Mouse (Mus musculus): ENCODE measurements around the gene Zfp385a. TPM values are rescaled to one million over a fixed set of nuclear protein-coding genes. Genes with fewer than 3 reads are reported as not detected.
A peak's percentile ranks its signal among the peaks of the same experiment; 100 is the strongest.

Zfp385a gene
- total RNA-seq, 4 experiments from 2014 or later = 6.7 to 9.5 (median 8.8) TPM

DNA sequence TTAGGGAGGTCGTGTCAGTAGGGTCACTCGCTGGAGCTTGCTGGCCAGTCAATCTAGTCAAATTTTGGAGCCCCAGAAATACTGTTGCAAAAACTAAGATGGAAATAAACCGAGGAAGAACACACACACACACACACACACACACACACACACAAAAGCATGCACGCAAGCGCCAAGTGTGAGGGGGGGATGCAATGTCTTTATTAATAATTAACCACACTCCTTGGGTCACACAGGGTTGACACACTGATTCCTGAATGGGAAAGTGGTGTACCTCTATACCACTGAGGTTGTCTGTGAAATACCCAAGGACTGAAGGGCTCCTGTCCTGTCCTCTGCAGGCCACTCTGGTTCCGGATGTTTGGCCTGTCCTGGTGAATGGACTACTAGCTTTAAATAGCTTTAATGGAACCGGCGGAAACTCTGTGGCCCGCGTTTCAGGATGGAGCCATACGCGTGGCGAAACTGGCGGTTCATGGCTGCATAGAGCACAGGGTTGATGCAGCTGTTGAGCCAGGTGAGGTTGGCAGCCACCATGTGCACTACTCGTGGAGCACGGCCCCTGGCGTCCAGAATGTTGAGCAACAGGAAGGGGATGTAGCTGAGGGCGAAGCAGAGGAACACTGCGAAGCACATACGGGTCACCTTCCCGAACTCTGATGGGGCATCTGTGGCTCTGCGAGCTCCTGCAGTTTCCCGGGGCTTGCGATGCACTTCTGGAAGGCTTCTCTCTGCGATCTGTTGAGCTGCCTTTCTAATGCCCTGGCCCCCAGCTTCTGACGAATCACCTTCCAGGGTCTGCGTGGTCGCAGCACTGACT lies 31.6 kb downstream of the Zfp385a start:
- no peak for DNase-seq (ENCODE audit: low spot score)

DNA sequence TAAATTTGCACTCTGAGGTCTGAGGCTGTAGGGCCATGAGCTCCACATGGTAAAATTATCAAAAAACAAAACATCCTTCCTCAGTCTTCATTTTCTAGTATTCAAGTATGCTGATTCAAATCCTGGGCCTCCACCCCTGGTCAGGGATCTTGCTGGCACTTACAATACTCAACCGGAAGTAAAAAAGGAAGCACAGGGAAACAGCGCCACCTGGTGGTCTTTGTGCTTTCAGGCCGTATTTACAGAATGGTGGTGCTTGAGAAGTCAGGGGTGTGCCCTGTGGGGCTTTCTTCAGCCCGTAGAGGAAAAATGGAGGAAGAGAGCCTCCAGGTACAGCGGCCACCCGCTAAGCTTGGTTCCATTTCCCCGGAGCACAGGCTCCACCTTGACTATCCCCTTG lies 32.8 kb downstream of the Zfp385a start:
- peak; percentile 94 for DNase-seq (ENCODE audit: low spot score)

DNA sequence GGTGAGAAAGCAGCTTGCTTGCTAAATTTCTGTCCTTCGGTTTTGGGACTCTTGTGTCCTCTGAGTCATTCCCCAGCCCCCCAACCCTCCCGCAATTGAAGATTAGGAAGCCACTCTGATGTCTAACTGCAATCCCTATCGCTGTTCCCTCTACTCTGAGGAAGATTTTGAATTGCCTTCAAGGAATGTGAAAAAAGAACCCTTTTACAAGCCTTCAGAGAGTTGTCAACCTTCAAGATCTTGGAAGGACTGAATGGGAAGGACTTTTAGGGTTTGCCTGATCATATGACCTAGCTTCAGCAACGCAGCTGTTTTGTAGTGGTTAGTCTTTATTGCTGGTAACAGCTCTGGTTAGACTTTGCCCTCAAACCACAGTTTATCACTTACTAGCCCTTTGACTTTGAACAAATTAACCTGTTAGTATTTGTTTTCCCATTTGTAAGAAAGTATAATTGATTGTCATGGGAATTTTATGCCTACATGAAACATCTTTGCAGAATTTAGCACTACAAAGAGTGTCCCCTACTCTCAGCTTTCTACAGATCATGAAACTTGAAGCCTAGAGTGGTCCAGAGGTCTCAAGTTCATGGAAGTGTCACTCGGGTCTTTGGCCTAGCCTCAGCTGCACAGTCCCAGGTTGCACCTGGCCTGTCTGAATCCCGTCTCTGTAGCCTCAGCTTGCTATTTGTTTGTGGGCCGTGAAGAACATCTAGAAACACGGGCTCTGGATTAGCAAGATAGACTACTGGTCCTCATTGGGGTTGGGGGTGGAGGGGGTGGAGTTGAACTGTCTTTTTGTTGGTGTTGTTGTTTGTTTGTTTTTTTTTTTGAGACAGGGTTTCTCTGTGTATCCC lies 33.9 kb downstream of the Zfp385a start:
- peak; percentile 32 for DNase-seq (ENCODE audit: low spot score)

DNA sequence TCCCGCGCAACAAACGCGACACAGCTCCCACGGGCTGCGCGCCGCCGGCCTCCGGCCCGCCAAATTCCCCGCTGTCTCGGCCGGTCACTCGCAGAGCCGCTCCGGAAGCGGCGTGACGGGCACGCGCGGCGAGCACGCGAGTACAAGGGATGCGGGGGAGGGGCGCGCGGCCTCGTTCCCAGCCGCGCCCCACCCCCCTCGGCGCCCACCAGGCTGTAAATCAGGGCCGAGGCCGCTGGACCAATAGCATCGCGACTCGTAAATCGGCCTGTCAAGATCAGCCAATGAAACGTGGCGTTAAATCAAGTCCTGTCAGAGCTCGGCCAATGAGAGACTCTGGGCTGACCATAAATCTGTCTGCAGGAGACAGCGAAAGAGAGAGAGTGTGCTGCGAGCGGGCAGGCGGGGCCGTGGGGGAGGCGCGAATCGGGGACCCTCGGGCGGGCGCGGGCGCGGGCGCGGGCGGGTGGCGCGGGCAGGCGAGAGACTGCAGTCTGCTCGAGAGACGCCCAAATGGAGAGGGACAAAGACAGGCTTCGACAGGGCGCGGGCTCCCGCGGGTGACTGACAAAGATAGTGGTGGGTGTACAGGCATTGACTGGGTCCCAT lies 34.7 kb downstream of the Zfp385a start:
- DNase-seq (ENCODE audit: low spot score) = peak; percentile 97

DNA sequence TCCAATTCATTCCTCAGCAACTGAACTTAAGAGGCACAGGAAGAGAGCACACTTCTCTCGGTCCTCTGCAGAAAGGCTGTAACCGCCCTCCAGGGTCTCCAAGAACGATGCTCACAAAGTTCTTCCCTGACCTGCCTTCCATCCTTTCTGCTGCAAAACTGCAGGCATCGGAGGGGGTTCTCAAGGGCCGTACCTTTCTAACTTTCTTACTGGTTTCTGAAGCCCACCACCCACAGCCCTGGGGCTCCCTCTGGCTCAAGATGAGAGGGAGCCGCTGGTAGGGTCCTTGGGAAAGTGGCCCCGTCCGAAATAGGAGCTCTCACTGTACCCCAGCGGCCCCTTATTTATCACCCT lies 35.3 kb downstream of the Zfp385a start:
- DNase-seq (ENCODE audit: low spot score) = no peak

DNA sequence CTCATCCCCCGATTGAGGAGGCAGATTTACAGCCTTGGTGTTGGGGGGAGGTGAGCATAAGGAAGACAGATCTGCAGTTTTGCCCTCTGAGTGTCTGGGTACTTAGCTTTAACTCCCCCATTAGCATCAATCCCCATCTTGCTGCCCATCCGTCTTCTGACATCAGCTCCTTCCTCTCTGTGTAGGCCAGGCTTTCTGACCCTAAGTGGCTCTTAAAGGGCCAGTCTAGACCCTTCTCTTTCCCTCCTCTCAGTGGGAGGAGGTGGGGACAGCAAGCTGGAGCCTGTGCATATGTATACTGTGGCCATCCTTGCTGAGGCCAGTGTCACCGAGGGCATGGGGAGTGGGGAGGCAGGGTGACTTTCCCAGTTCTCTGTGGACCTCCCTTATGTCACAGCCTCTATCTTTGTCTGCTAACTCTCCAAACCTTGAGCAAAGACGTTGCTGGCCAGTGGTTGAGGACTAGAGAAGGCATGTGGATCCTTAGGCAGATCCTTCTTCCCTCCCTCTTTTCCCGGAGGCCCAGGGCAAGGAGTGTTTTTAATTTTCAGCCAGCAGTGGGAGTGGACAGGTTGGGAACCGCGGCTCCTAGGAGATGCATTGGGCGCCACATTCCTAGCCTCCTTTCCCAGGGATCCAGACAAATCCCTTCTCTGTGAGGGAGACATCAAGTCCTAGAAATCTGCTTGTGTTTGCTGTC lies 35.8 kb downstream of the Zfp385a start:
- no peak for DNase-seq (ENCODE audit: low spot score)

DNA sequence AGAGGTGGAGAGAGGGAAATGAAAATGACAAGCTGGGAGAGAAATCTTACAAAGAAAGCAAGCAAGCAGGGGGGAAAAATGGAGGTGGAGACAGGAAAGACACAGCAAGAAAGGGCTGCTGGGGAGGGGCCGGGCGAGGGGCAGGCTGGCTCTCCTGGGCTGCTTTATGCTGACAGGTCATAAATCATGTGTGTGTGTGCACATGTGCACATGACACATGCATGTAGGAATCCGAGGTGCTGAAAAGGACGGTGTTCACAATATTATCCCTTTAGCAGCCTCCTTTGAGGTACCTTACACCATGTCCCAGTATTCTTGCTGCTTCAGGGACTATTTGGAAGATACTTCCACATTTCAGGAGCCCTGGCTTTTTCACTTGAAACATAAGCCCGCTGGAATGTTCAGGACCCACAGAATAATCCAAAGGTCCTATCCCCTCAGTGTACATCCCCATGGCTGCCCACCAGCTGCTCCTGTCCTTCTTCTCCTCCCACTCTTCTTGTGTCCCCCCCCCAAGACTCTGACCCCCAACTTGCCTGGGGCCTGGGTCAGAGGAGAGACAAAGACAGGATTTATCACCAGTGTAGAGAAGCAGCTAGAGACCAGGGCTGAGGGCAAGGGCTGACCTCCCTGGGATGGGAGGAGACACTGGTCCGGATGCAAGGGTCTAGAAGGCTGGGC lies 37.4 kb downstream of the Zfp385a start:
- DNase-seq (ENCODE audit: low spot score) = no peak

DNA sequence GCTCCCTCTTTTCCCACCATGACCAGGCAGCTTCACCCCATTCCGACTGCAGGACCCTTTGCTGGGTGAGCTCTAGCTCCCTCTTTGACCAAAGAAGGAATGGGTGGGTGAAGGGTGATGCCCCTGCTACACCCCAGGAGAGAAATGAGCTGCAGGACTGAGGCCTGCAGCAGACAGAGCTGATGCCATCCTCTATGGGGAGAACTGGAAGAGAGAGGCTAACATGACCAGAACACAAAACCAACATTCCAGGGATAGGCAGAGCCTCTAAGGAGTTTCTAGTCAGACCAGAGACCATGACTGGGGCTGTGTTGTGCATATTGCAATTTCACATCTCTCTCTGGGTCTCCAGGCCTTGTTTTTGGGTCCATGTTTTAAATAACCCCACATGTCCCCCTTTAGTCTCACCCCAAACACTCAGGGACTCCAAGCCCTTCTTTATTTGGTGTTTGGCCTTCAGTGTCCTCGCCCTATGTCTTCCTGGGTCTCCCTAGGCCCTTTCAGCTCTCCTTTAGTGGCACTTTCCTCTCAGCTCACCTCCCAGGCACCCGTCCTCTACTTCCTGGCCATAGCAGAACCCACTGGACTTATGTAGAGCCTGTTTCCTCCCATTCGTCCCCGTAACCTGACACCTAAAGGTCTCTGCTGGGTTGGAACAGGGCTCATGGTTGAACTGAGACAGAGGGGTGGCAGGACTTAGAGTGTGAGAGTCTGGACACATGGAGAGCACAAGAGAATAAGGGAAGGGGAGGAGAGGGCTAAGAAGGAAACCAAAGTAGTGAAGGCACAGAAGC lies 38.1 kb downstream of the Zfp385a start:
- DNase-seq (ENCODE audit: low spot score) = no peak

DNA sequence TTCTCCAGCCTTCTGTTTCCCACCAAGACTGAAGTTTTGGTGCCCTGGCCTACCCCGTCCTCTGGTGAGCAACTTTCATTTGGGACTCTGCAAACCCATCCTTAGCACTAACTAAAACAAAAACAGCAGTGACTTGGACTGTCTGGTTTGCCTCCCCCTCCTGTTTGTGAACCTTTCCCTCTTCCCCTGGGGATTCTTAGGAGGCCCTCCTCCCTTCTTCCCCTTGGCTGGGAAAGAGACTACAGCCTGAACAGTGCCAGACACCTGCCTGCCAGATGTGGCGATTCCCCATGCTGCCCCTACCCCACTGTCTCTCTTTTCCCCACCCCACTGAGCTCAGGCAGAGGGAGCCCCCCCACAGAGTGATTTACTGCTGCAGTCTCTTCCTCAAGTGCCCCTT lies 38.8 kb downstream of the Zfp385a start:
- no peak for DNase-seq (ENCODE audit: low spot score)

DNA sequence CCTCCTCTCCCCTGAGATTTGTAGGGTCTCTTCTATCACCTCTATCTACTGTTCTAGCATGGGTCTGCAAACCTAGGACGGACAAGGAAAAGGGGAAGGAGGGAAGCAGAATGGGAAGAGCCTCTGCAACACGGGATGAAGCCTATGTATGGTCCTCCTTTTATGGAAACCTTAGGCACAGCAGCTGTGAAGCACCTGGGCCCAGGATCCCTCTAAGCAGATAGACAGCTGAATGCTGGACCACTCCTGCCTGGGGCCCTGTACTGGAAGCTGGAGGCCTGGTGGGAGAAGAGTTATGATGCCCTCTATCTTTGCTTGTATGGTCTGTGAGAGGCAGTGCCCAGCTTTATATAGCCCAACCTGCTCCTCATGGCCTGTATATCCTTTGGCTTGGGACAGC lies 39.3 kb downstream of the Zfp385a start:
- no peak for DNase-seq (ENCODE audit: low spot score)

DNA sequence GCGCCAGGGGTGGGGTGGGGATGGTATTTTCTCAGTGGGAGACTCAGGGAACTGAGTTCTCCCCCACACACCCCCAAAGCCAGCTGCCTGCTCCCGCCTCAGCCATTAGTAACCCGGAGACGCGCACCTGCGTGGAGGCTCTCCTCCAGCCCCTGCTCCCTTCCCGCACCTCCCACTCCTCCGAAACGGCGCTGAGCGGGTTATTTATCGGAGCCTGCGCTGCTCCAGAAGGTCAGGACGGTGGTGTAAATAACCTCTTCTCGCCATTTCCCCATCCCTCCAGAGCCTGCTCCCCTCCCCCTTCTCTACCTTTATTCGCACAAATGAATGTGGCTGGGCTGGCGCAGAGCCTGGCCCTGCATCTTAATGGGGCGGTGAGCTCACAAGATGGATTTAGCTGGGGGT lies 39.8 kb downstream of the Zfp385a start:
- DNase-seq (ENCODE audit: low spot score) = no peak

DNA sequence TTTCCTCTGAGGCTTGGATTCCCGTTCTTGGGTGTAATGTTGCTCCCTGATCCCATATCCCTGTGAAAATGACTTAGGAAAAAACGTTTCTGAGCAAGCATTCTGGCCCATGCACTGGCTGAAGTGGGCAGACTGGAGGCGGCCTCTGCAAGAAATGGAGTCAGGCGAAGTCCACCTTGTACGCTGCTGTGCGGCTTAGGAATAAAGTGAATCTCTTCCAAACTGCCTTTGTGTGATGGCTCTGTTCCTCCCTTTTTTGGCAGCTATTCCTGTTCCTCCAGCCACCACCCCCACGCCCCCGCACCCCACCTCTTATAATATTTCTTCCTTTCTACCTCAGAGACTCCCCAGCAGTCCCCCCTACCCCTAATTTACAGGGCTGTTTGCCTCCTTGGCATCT lies 40.2 kb downstream of the Zfp385a start:
- DNase-seq (ENCODE audit: low spot score) = no peak

DNA sequence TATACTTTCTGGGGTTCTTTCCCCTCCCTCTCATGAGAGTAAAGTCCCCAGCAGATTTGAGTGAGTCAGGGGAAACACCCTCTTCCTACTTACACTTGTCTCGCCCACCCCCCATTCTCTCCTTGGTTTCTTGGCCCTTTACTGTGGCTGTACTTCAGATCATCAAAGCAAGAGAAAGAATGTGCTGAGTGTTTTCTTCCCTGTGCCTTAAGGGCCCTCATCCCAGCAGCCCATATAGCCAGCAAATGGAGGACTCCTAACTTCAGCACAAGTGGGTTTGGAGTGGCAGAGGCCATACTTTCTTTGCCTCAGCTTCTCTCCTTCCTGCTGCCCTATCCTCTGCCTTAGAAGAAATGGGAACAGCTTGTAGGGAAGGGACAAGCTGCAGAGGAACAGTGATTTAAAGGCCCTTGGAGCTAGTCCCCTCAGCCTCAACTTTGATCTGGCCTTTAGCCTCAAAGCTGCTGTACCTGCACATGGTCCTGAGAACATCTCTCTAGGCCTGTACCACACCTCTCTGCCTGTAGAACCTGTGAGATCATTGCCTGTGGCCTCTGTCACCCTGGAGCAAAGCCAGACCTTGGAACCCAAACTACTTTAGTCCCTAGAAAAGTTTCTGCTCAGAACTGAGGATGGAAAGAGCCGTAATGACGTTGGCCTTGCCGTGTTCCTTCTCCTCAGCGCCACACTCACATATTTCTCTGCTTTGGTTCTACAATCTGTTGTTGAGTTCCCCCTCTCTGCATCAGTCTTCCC lies 40.9 kb downstream of the Zfp385a start:
- no peak for DNase-seq (ENCODE audit: low spot score)

DNA sequence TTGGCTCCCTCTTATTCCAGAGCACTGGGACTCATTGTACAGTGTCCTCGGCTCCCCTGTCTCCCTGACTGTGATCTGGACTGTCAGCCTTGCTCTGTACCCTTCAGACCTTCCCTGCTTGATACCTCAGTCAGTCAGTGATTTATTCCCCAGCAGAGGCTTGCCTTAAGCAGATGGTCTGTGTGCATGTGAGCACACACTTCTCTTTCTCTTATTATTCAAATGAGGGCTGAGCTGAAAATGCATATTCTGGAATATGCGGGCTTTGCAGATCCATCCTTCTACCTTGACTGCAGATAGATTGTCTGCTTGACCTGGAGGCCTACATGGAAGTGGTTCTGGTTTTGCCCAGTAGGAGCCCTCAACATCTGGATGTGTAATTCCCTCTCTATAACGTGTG lies 41.9 kb downstream of the Zfp385a start:
- DNase-seq (ENCODE audit: low spot score) = no peak

DNA sequence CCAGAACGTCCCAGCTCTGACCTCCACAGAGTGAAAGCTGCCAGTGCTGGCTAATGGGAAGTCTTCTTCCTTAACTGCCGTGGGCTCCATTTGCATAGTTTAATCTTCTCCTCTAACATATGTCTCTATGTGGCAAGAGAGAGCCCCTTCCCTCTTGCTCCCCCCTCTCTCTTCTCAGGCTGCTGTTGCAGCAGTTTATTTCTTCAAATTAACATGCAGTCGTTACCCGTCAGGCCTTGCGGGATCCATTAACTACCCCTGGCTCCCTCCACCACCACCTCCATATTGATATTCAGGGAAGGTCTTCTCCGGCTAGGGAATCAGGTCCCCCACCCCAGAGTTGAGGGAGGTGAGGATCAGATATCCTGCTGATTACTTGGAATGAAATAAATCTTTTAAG lies 42.6 kb downstream of the Zfp385a start:
- DNase-seq (ENCODE audit: low spot score) = no peak

DNA sequence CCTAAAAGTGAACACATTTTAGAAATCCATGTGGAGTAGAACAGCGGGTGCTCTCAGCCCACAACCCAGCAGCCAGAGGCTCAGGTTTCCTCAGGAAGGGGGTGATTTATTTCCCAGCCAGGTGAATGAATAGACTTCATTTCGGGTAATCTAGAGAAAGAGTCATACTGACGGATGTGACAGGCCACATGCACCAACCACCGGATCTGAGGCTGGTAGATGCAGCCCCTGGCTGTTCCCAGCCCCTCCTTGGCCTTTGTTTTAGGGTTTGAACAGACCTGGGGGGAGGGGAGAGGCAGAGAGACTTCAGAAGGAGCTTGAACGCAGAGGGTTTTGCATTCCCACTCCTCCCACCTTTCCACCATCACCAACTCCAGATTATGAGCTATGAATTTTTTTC lies 44.0 kb downstream of the Zfp385a start:
- DNase-seq (ENCODE audit: low spot score) = no peak

DNA sequence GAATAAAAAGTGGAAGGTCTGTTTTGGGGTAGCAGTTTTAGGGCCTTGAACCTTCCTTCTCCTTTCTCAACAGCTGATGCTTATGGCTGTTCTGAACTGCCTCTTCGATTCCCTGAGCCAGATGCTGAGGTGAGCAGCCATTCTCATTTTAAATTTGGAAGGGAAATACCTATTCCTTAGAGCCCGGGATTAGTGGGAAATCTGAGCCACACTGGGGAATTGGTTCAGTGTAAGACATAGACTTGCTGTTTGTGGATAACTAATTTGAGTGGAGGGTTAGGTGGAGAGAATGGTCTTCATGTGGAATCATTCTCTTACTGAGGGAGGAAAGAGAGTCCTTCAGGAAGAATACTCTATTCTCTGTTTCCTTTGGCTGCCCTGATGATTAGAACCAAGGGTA lies 45.2 kb downstream of the Zfp385a start:
- no peak for DNase-seq (ENCODE audit: low spot score)

DNA sequence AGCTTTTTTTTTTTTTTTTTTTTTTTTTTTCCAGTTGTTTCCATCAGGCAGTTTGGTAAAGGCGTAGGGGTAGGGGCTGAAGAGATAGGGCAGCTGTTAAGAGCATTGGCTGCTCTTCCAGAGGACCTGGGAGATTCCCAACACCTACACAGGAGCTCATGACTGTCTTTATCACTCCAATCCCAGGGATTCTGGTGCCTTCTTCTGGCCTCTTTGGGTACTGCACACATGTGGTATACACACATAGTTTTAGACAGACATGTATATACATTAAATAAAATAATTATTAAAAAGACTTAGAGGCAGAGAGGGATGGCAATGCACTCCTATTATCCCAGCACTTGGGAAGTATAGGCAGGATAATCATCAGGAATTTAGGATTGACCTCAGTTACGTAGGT lies 46.5 kb downstream of the Zfp385a start:
- DNase-seq (ENCODE audit: low spot score) = no peak

DNA sequence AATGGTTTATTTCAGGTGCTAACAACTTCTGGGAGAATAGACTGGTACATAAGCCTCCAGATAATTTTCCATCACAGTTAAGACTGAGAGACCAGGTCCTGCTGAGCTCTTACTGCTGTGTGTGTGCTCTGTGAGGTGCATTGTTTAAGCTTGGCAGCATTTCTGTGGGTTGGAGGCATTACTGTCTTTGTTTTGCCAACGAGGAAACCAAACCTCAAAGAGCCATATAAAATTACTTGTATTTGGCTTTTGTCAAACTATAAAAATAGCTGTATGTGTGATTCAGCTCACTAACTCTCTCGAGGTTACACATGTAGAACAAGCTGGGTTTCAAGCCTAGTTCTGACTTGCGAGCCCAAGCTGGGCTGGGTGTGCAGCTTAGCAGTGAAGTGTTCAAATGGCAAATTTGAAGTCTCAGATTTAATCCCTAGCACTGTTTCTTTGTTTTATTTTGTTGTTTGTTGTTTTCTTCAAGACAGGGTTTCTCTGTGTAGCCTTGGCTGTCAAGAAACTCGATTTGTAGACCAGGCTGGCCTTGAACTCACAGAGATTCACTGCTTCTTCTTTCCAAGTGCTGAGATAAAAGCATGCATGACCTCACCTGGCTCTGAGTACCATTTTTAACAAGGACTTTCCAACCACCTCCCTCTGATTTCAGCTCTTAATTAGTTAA lies 47.1 kb downstream of the Zfp385a start:
- no peak for DNase-seq (ENCODE audit: low spot score)

Measured in heart, adult 8-10 months (tissue).